Mouse (Mus musculus): ENCODE measurements around the gene Ccdc88c.

Ccdc88c gene

GRCm38 (mm10) chr12:100885585-100885984 lies 143.3 kb downstream of the Ccdc88c start:
- no peak for DNase-seq (ENCODE audit: low read depth, low spot score)

GRCm38 (mm10) chr12:100883168-100883567 lies 145.7 kb downstream of the Ccdc88c start:
- peak; percentile 88 for DNase-seq (ENCODE audit: low read depth, low spot score)

- DNase-seq (ENCODE audit: low read depth, low spot score), result no peak
These were observed 150.3 kb downstream of the Ccdc88c start for GRCm38 (mm10) chr12:100878556-100878955.

GRCm38 (mm10) chr12:100877936-100878335 lies 150.9 kb downstream of the Ccdc88c start:
- no peak for DNase-seq (ENCODE audit: low read depth, low spot score)

GRCm38 (mm10) chr12:100875960-100876359 lies 152.9 kb downstream of the Ccdc88c start:
- no peak for DNase-seq (ENCODE audit: low read depth, low spot score)

GRCm38 (mm10) chr12:100875553-100875952 lies 153.3 kb downstream of the Ccdc88c start:
- no peak for DNase-seq (ENCODE audit: low read depth, low spot score)

- no peak for DNase-seq (ENCODE audit: low read depth, low spot score)
These were observed 155.2 kb downstream of the Ccdc88c start for GRCm38 (mm10) chr12:100873612-100874011.

GRCm38 (mm10) chr12:100871841-100872240 lies 157.0 kb downstream of the Ccdc88c start:
- peak; percentile 51 for DNase-seq (ENCODE audit: low read depth, low spot score)

GRCm38 (mm10) chr12:100871234-100871633 lies 157.6 kb downstream of the Ccdc88c start:
- peak; percentile 55 for DNase-seq (ENCODE audit: low read depth, low spot score)

GRCm38 (mm10) chr12:100868049-100868622 lies 160.7 kb downstream of the Ccdc88c start:
- no peak for DNase-seq (ENCODE audit: low read depth, low spot score)

- no peak for DNase-seq (ENCODE audit: low read depth, low spot score)
These were observed 161.8 kb downstream of the Ccdc88c start for GRCm38 (mm10) chr12:100867097-100867496.

- DNase-seq (ENCODE audit: low read depth, low spot score), result no peak
These were observed 163.3 kb downstream of the Ccdc88c start for GRCm38 (mm10) chr12:100865509-100866078.

- no peak for DNase-seq (ENCODE audit: low read depth, low spot score)
These were observed 163.8 kb downstream of the Ccdc88c start for GRCm38 (mm10) chr12:100865072-100865471.

- DNase-seq (ENCODE audit: low read depth, low spot score), result no peak
These were observed 165.9 kb downstream of the Ccdc88c start for GRCm38 (mm10) chr12:100862856-100863446.

GRCm38 (mm10) chr12:100862272-100862671 lies 166.6 kb downstream of the Ccdc88c start:
- DNase-seq (ENCODE audit: low read depth, low spot score), result no peak
